Mouse (Mus musculus) stomach, postnatal 0 days (tissue): ENCODE data around the gene Dhcr24.

ENCODE experiments used
- CTCF ChIP-seq: IDR thresholded peaks from 2 replicates; pipeline ENCODE4 v1.5.1; 2016; ENCODE audit warnings: antibody characterized with exemption, low read depth, mild to moderate bottlenecking, moderate library complexity
- EP300 ChIP-seq: optimal IDR thresholded peaks from 2 replicates; pipeline ENCODE3; 2016; ENCODE audit warnings: antibody characterized with exemption

DNA sequence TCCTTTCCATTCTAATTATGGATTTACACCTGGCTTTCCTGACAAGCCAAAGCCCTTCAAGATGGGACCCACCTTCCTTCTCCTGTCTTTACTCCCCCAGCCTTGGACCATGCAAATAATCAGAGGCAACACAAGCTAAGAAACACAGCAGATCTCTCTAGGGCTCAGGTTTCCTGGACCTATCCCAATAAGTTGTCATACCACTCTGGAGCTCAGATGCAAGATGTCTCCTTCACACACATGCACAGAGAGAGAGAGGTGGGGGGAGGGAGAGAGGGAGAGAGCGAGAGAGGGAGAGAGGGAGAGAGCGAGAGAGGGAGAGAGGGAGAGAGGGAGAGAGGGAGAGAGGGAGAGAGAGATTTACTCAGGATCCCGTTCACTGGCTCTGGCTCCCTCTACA is 71.5 kb downstream of the Dhcr24 start:
- TF ChIP-seq CTCF (no peak), EP300 (no peak)
